Mouse (Mus musculus) limb, embryonic 10.5 days (tissue): Measurements from ENCODE around the gene Hdac1. TPM values are rescaled to one million over a fixed set of nuclear protein-coding genes. Genes with fewer than 3 reads are reported as not detected.

Experiments
- DNase-seq: peaks from one replicate; pipeline ENCODE4 v3.0.0-alpha.2; 2017; ENCODE audit warnings: low spot score
- H3K27ac ChIP-seq: fragments of 300-500 bp; sonication (generic); 2 replicates; pipeline ENCODE4 v1.5.1; 2016; ENCODE audit warnings: mild to moderate bottlenecking
- H3K27me3 ChIP-seq: fragments of 300-500 bp; sonication (generic); 2 replicates; pipeline ENCODE4 v1.6.1; 2016; ENCODE audit warnings: low read depth, mild to moderate bottlenecking; ENCODE audit not compliant: poor library complexity, severe bottlenecking
- H3K36me3 ChIP-seq: fragments of 300-500 bp; sonication (generic); 2 replicates; pipeline ENCODE4 v1.6.1; 2016; ENCODE audit warnings: mild to moderate bottlenecking, moderate library complexity
- H3K4me1 ChIP-seq: fragments of 300-500 bp; sonication (generic); 2 replicates; pipeline ENCODE4 v1.6.1; 2016
- H3K4me3 ChIP-seq: fragments of 300-500 bp; sonication (generic); 2 replicates; pipeline ENCODE4 v1.5.1; 2016; ENCODE audit warnings: mild to moderate bottlenecking, moderate library complexity
- H3K9me3 ChIP-seq: fragments of 300-500 bp; sonication (generic); replicated peaks from 2 replicates; pipeline ENCODE4 v1.6.1; 2016; ENCODE audit warnings: mild to moderate bottlenecking
- whole genome bisulfite sequencing: fragments of 180-500 bp; shearing (Covaris S2); methylation state at CpG from one replicate; pipeline ENCODE4 v1.1.7; 2016; 5-methylcytosine and 5-hydroxymethylcytosine counted together
- polyA plus RNA-seq: library from polyadenylated mRNA; unstranded; fragments of >200 nt; fragmentation: Nextera tagmentation; extraction: Ambion mirVana; gene quantifications from 2 replicates; pipeline ENCODE4 v1.2.1, GENCODE M21; 2016

The Hdac1 gene
- polyA plus RNA-seq: 308 and 336 TPM in 2 replicates

DNA sequence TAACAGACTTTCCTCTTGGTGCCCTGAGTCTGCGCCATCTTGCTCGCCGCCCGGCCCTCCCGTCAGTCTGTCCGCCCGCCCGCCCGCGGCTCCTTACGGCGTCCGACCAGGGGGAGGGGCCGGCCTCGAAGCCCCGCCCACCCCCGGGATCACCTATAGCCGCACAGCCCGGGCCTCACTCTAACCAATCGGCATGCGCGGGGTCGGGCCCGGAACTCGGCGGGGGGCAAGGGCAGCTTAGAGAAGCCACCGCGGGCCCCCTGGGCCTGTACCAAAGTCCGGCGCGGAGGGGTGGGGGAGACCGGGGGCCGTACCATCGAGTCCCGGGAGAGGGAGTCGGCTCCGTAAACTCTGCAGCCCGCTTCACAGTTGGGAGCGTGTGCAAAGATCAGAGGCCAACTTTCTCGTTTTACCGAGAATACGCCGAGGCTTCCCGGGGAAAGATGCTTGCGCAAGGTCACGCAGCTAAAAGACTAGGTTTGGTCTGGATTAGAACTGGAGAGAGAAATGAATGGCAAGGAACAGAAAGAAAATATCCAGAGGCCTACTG is at the start of gene Hdac1:
TSS of gene Hdac1 (minus strand) at position 122 of the 550 bp plus-strand sequence.
- H3K9me3 ChIP-seq: no peaks in the 10 kb centered on the region
- peaks cover 35% of the 10 kb centered on the region for H3K36me3 ChIP-seq
- peak within 1 kb of the TSS; percentile 95 for H3K27ac ChIP-seq
- peak within 1 kb of the TSS; percentile 91 for H3K4me3 ChIP-seq
- H3K27me3 ChIP-seq: no peaks in the 10 kb centered on the region
- H3K4me1 ChIP-seq: peaks cover 19% of the 10 kb centered on the region
- WGBS: 1% methylated on average over 46 of the region's 46 CpGs
- DNase-seq: peak; percentile 100

GRCm38 (mm10) chr4:129588865-129589264 is 46.4 kb upstream of the Hdac1 start:
- Histone ChIP-seq H3K36me3 (peaks cover 40% of the 10 kb centered on the region), H3K27ac (no peak overlapping the region), H3K4me1 (peaks cover 22% of the 10 kb centered on the region), H3K9me3 (no peaks in the 10 kb centered on the region), H3K27me3 (no peaks in the 10 kb centered on the region), H3K4me3 (no peak overlapping the region)
- 81% methylated on average over 4 of the region's 4 CpGs for WGBS
- DNase-seq: no peak

DNA sequence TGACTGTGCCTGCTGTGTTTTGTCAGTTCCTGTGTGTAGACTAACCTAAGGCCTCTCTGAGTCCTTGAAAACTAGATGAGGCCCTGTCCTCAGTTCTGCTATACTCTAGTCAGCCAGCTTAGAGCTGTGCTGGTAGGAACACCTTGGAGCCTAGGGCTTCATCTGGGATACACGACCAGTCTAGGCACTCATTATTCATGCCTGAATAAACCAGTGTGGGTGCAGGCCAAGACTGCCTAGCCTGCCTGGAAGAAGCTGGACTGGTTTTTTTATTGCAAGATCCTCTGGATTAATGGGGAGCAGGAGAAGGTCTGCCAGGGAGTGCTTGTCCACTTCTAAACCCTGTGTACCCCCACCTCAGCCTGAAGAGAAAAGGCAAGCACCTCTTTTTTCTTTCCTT is 44.4 kb upstream of the Hdac1 start:
- H3K9me3 ChIP-seq: no peaks in the 10 kb centered on the region
- 67% methylated on average over 1 of the region's 1 CpGs for WGBS
- H3K27me3 ChIP-seq: no peaks in the 10 kb centered on the region
- DNase-seq: no peak
- H3K4me1 ChIP-seq: peaks cover 22% of the 10 kb centered on the region
- H3K4me3 ChIP-seq: no peak overlapping the region
- H3K36me3 ChIP-seq: peaks cover 21% of the 10 kb centered on the region
- no peak overlapping the region for H3K27ac ChIP-seq

DNA sequence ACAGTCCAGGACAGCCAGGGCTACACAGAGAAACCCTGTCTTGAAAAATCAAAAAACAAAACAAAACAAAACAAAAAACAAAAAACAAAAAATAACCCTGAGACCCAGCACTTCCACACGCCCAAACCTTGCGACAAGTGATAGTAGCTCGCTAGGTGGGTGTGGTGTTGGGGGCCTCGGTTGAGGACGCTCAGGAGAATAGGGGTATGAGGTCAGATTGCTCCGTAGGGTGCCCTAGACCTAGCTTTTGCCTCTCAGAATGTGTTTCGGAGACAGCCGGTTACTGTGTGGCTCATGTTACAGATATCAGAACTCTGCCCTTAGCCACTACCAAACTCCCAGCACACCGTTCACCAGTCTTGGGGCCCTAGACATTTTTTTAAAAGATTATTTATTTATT is 43.3 kb upstream of the Hdac1 start:
- 77% methylated on average over 9 of the region's 9 CpGs for WGBS
- no peaks in the 10 kb centered on the region for H3K9me3 ChIP-seq

GRCm38 (mm10) chr4:129584884-129585608 is 42.5 kb upstream of the Hdac1 start:
- Histone ChIP-seq H3K27me3 (no peaks in the 10 kb centered on the region), H3K9me3 (no peaks in the 10 kb centered on the region), H3K4me1 (peaks cover 22% of the 10 kb centered on the region), H3K36me3 (peaks cover 2% of the 10 kb centered on the region), H3K4me3 (peak overlapping the region; percentile 56), H3K27ac (peak overlapping the region; percentile 79)
- DNase-seq: peak; percentile 87
- WGBS: 2% methylated on average over 36 of the region's 36 CpGs

More for the DNA sequence above, 43.3 kb upstream of the Hdac1 start:
- Histone ChIP-seq H3K27me3 (no peaks in the 10 kb centered on the region), H3K27ac (0 out of 2 replicates have a peak overlapping the region, but pooled peaks have one; percentile 79), H3K36me3 (peaks cover 10% of the 10 kb centered on the region), H3K4me3 (peak overlapping the region; percentile 56; the same call in 1 of the 2 replicates), H3K4me1 (peaks cover 22% of the 10 kb centered on the region)
- DNase-seq: no peak

GRCm38 (mm10) chr4:129584370-129584769 is 41.9 kb upstream of the Hdac1 start:
- Histone ChIP-seq H3K27ac (peak overlapping the region; percentile 79; the same call in 1 of the 2 replicates), H3K4me3 (peak overlapping the region; percentile 56), H3K36me3 (no peaks in the 10 kb centered on the region), H3K27me3 (no peaks in the 10 kb centered on the region), H3K9me3 (no peaks in the 10 kb centered on the region), H3K4me1 (peaks cover 22% of the 10 kb centered on the region)
- WGBS: 69% methylated on average over 1 of the region's 1 CpGs
- no peak for DNase-seq

DNA sequence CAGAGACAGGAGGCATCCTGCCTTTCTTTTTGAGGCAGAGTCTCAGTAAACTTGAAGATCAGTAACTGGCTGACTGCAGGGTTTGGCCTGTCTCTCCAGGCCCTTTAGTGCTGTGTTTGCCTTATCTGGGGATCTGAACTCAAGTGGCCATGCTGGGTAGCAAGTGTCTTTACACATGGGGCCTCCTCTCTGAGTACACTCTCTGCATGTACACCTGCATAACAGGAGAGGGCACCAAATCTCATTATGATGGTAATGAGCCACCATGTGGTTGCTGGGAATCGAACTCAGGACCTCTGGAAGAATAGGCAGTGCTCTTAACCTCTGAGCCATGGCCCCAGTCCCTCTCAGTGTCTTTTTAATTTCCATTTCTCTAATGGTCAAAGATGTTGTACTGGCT is 39.7 kb upstream of the Hdac1 start:
- Histone ChIP-seq H3K27ac (no peak overlapping the region), H3K9me3 (no peaks in the 10 kb centered on the region), H3K36me3 (no peaks in the 10 kb centered on the region), H3K4me1 (peaks cover 18% of the 10 kb centered on the region), H3K27me3 (0 out of 2 replicates have a peak, but pooled peaks cover 4% of the 10 kb centered on the region), H3K4me3 (no peak overlapping the region)
- no peak for DNase-seq
- WGBS: 91% methylated on average over 1 of the region's 1 CpGs

GRCm38 (mm10) chr4:129580347-129580746 is 37.8 kb upstream of the Hdac1 start:
- Histone ChIP-seq H3K4me3 (no peak overlapping the region), H3K4me1 (peaks cover 23% of the 10 kb centered on the region), H3K27me3 (0 out of 2 replicates have a peak, but pooled peaks cover 4% of the 10 kb centered on the region), H3K9me3 (no peaks in the 10 kb centered on the region), H3K27ac (no peak overlapping the region), H3K36me3 (no peaks in the 10 kb centered on the region)
- no peak for DNase-seq
- 80% methylated on average over 7 of the region's 7 CpGs for WGBS

- Histone ChIP-seq H3K27ac (no peak within 1 kb of the TSS), H3K9me3 (no peaks in the 10 kb centered on the region), H3K36me3 (no peaks in the 10 kb centered on the region), H3K4me3 (peak within 1 kb of the TSS; percentile 24; the same call in 1 of the 2 replicates), H3K27me3 (0 out of 2 replicates have a peak, but pooled peaks cover 4% of the 10 kb centered on the region), H3K4me1 (peaks cover 18% of the 10 kb centered on the region)
- WGBS: 91% methylated on average over 5 of the region's 5 CpGs
- DNase-seq: no peak
Observed at GRCm38 (mm10) chr4:129578466-129578865, 36.0 kb upstream of the Hdac1 start, which contains the start of gene Fam167b. Fam167b (minus strand) TSS chr4:129578549.

DNA sequence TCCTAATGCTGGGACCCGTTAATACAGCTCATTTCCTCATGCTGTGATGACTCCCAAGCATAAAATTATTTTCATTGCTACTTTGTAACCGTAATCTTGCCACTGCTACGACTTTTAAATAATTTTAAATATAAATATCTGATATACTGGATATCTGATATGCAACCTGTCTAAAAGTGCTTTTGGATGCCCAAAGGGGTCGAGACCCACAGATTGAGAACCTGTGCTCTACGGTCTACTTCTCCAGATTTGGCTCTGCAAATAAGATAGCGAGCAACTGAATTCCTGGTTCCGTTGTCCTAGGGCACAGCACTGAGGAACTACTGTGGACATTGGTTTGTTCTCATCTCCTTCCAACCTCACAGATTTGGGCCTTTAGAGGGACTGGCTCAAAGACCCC is 35.2 kb upstream of the Hdac1 start:
- Histone ChIP-seq H3K9me3 (no peaks in the 10 kb centered on the region), H3K4me3 (no peak overlapping the region), H3K27me3 (0 out of 2 replicates have a peak, but pooled peaks cover 4% of the 10 kb centered on the region), H3K27ac (no peak overlapping the region), H3K4me1 (peaks cover 25% of the 10 kb centered on the region), H3K36me3 (no peaks in the 10 kb centered on the region)
- no peak for DNase-seq
- WGBS: 86% methylated on average over 7 of the region's 7 CpGs

GRCm38 (mm10) chr4:129576863-129577491 is 34.5 kb upstream of the Hdac1 start:
- H3K27me3 ChIP-seq: 0 out of 2 replicates have a peak, but pooled peaks cover 4% of the 10 kb centered on the region
- DNase-seq: peak; percentile 70
- no peaks in the 10 kb centered on the region for H3K36me3 ChIP-seq
- no peaks in the 10 kb centered on the region for H3K9me3 ChIP-seq
- peak overlapping the region; percentile 62; the same call in 1 of the 2 replicates for H3K27ac ChIP-seq
- peak overlapping the region; percentile 24 for H3K4me3 ChIP-seq
- peaks cover 25% of the 10 kb centered on the region for H3K4me1 ChIP-seq
- WGBS: 43% methylated on average over 21 of the region's 21 CpGs

- no peak overlapping the region for H3K4me3 ChIP-seq
- peak; percentile 52 for DNase-seq
- H3K36me3 ChIP-seq: no peaks in the 10 kb centered on the region
- peaks cover 25% of the 10 kb centered on the region for H3K4me1 ChIP-seq
- H3K27ac ChIP-seq: peak overlapping the region; percentile 80
- 0 out of 2 replicates have a peak, but pooled peaks cover 4% of the 10 kb centered on the region for H3K27me3 ChIP-seq
- WGBS: 38% methylated on average over 7 of the region's 8 CpGs
- no peaks in the 10 kb centered on the region for H3K9me3 ChIP-seq
Observed at GRCm38 (mm10) chr4:129575171-129575844, 32.8 kb upstream of the Hdac1 start.
